Comparison of ENCODE assay signal across 1 mouse cellular context in the genomic region with DNA sequence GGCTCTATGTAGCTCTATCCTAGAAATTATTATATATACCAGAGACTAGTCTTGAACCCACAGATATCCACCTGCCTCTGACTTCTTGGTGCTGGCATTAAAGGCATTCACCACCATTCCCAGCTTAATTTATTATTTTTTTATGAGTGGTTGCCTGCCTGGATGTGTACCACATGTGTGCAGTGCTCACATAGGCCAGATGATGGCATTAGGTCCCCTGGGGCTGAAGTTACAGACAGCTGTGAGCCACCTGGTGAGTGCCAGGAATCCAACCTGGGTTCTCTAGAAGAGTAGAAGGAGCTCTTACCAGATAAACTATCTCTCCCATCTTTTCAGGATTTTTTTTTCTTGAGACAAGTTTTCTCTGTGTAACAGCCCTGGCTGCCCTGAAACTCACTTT.
TF ChIP-seq lines count a peak whose summit lies in the region.

No protein-coding gene starts in this region.

TF ChIP-seq in CH12.LX, 34 proteins besides CTCF, POLR2A, EP300 and RAD21:
- TF ChIP-seq ZMIZ1 (IDR thresholded peaks at IDR 0.05; ENCODE audit: low read depth, low read length) (no peak), SMC3 (IDR thresholded peaks at IDR 0.05; ENCODE audit: low read depth, low read length) (peak; percentile 16; the same call in 1 of the 2 replicates), ELF1 (IDR thresholded peaks at IDR 0.05; ENCODE audit: low read depth, low read length) (no peak)
